Mouse (Mus musculus) embryo, embryonic 9.5 days (tissue): ENCODE results near the gene Olfr987.
"Not testable (repeated sequence)": the region's sequence is repeated elsewhere in the genome, so short reads cannot be mapped to it uniquely, and the experiment has no call there.

Source experiments
- DNase-seq: peaks from one replicate; pipeline ENCODE4 v3.0.0-alpha.2; 2017; ENCODE audit errors: extremely low spot score

Gene Olfr987

GRCm38 (mm10) chr2:85339215-85339614 lies at the start of gene Olfr987:
Gene Olfr987 (minus strand): TSS chr2:85339315.
- not testable (repeated sequence) for DNase-seq

- not testable (repeated sequence) for DNase-seq
Observed at GRCm38 (mm10) chr2:85363127-85363526, 24.0 kb upstream of the Olfr987 start, which contains the start of gene Olfr988. Gene Olfr988 (minus strand): TSS chr2:85363227.

GRCm38 (mm10) chr2:85339972-85340371 lies 857 bp upstream of the Olfr987 start:
- DNase-seq: no peak

DNA sequence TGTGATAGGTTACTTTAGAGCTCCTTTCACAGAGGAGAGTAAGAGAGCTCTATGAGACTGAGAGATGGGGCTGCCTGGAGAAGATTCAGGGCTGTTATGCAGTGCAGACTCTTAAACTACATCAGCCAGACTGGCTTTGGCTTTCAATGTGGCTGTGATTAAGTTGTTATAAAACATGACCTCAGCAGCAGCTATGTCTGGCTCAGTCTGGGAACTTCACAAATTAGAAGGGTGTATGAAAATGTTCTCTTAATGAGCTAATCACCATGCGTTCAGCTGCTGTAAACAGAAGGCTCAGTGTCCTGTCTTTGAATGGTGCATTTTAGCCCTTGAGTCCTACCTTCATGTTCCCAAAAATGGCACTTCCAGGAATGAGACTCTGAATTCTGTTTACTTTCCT lies 20.0 kb downstream of the Olfr987 start:
- DNase-seq: no peak

GRCm38 (mm10) chr2:85285406-85285805 lies 53.7 kb downstream of the Olfr987 start:
- no peak for DNase-seq

- DNase-seq: peak; percentile 6
Observed at GRCm38 (mm10) chr2:85284626-85285025, 54.5 kb downstream of the Olfr987 start.

DNA sequence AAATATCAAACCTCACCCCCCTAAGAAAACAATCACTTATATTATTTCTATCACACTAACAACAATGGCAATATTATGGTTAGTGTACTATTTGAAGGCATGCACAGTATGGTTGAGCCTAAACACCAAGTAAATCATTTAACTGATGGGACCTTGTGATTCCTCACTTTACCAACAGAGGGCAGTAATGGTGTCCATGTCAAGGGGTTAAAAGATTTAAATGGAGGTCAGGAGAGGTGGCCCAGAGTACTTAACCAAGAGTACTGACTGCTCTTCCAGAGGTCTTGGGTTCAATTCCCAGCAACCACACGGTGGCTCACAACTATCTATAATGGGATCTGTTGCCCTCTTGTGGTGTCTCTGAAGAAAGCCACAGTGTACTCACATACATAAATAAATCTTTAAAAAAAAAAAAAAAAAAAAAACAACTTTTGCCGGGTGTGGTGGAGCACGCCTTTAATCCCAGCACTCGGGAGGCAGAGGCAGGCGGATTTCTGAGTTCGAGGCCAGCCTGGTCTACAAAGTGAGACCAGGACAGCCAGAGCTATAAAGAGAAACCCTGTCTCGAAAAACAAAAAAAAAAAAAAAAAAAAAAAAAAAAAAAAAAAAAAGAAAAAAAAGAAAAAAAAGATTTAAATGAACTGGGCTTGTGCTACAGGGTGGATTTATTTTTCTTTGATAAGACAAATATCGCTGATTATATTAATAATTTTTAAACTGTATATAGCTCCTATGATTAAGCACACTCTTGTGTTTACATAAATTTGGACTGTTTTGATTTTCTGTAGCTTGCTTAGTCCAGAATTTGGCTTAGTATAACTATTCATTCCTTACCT lies 55.3 kb downstream of the Olfr987 start:
- DNase-seq: no peak

- no peak for DNase-seq
Observed at GRCm38 (mm10) chr2:85281023-85281422, 58.1 kb downstream of the Olfr987 start.
